Mouse (Mus musculus) limb, embryonic 14.5 days (tissue): ENCODE results near the gene Tpd52l1. TPM values are rescaled to one million over a fixed set of nuclear protein-coding genes. Genes with fewer than 3 reads are reported as not detected.
"Not testable (repeated sequence)": the region's sequence is repeated elsewhere in the genome, so short reads cannot be mapped to it uniquely, and the experiment has no call there.

Experiments used
- ATAC-seq: fragments of 200-750 bp; cut with Nextera tagmentation; 2 replicates; pipeline ENCODE4 v1.8.0; 2017; ENCODE audit warnings: low read depth, moderate number of reproducible peaks, moderate TSS enrichment; ENCODE audit not compliant: low FRiP score
- DNase-seq: peaks from one replicate; pipeline ENCODE4 v3.0.0-alpha.2; 2015; ENCODE audit warnings: low spot score
- H3K27ac ChIP-seq: fragments of 300-500 bp; sonication (generic); replicated peaks from 2 replicates; pipeline ENCODE4 v1.5.1; 2014; ENCODE audit warnings: low read depth, mild to moderate bottlenecking, low read length, moderate library complexity, mixed read lengths
- H3K27me3 ChIP-seq: fragments of 300-500 bp; sonication (generic); 2 replicates; pipeline ENCODE4 v1.6.1; 2014; ENCODE audit warnings: low read length, mixed read lengths; ENCODE audit not compliant: control insufficient read depth, insufficient read depth
- H3K36me3 ChIP-seq: fragments of 300-500 bp; sonication (generic); 2 replicates; pipeline ENCODE4 v1.6.1; 2014; ENCODE audit warnings: mild to moderate bottlenecking, low read length, moderate library complexity, mixed read lengths; ENCODE audit not compliant: control insufficient read depth, insufficient read depth
- H3K4me1 ChIP-seq: fragments of 300-500 bp; sonication (generic); 2 replicates; pipeline ENCODE4 v1.6.1; 2014; ENCODE audit warnings: antibody characterized with exemption, low read length, mixed read lengths; ENCODE audit not compliant: control insufficient read depth, insufficient read depth
- H3K4me2 ChIP-seq: fragments of 300-500 bp; sonication (generic); replicated peaks from 2 replicates; pipeline ENCODE4 v1.6.1; 2014; ENCODE audit warnings: low read depth, mild to moderate bottlenecking, low read length, moderate library complexity; ENCODE audit not compliant: severe bottlenecking
- H3K4me3 ChIP-seq: fragments of 300-500 bp; sonication (generic); replicated peaks from 2 replicates; pipeline ENCODE4 v1.5.1; 2014; ENCODE audit warnings: low read length
- H3K9ac ChIP-seq: fragments of 300-500 bp; sonication (generic); 2 replicates; pipeline ENCODE4 v1.6.1; 2014; ENCODE audit warnings: mild to moderate bottlenecking, low read depth, low read length, moderate library complexity; ENCODE audit not compliant: severe bottlenecking
- H3K9me3 ChIP-seq: fragments of 300-500 bp; sonication (generic); 2 replicates; pipeline ENCODE4 v1.6.1; 2016; ENCODE audit warnings: low read length; ENCODE audit not compliant: control insufficient read depth
- POLR2A ChIP-seq: fragments of 200-500 bp; IDR thresholded peaks from 2 replicates; pipeline ENCODE4 v1.8.0; 2012; ENCODE audit warnings: inconsistent platforms, mild to moderate bottlenecking, moderate library complexity, borderline replicate concordance; ENCODE audit not compliant: insufficient read depth, insufficient read length; ENCODE audit errors: extremely low read depth
- WGBS: fragments of 180-500 bp; shearing (Covaris S2); extraction: QIAGEN DNeasy Blood & Tissue Kit; methylation state at CpG from one replicate; pipeline ENCODE4 v1.1.7; 2014; 5-methylcytosine and 5-hydroxymethylcytosine counted together
- polyA plus RNA-seq, 2 experiments: library from polyadenylated mRNA; depleted of rRNA in 1 of 2; stranded (reverse) in 1 of 2; unstranded in 1 of 2; fragments of >200 nt; fragmentation: Nextera tagmentation in 1 of 2; extraction: Ambion mirVana in 1 of 2; gene quantifications; 2 replicates each; pipeline versions ENCODE4 v1.2.1 to v1.2.3; 2012 to 2014

The Tpd52l1 gene
- polyA plus RNA-seq, 2 experiments, result 31.7 to 47.2 TPM

GRCm38 (mm10) chr10:31436047-31436446 lies 9.7 kb downstream of the Tpd52l1 start:
- DNase-seq (no peak), ATAC-seq (no peak)
- TF ChIP-seq POLR2A, result no peak
- WGBS, result 74% methylated on average over 4 of the region's 4 CpGs
- Histone ChIP-seq H3K9ac (no peak overlapping the region), H3K4me3 (no peak overlapping the region), H3K4me1 (no peaks in the 10 kb centered on the region), H3K36me3 (no peaks in the 10 kb centered on the region), H3K9me3 (no peaks in the 10 kb centered on the region), H3K27ac (no peak overlapping the region), H3K4me2 (no peak overlapping the region), H3K27me3 (no peaks in the 10 kb centered on the region)

GRCm38 (mm10) chr10:31417956-31418355 lies 27.8 kb downstream of the Tpd52l1 start:
- ATAC-seq (no peak), DNase-seq (no peak)
- no peak for TF ChIP-seq POLR2A
- Histone ChIP-seq H3K36me3 (no peaks in the 10 kb centered on the region), H3K4me3 (no peak overlapping the region), H3K9me3 (no peaks in the 10 kb centered on the region), H3K27ac (no peak overlapping the region), H3K4me1 (no peaks in the 10 kb centered on the region), H3K27me3 (no peaks in the 10 kb centered on the region; the same call in 1 of the 2 replicates), H3K4me2 (no peak overlapping the region), H3K9ac (no peak overlapping the region)

- no peak for ATAC-seq
- no peak overlapping the region for H3K4me3 ChIP-seq
- DNase-seq, result no peak
Measured at GRCm38 (mm10) chr10:31392990-31393389, 52.8 kb downstream of the Tpd52l1 start.

DNA sequence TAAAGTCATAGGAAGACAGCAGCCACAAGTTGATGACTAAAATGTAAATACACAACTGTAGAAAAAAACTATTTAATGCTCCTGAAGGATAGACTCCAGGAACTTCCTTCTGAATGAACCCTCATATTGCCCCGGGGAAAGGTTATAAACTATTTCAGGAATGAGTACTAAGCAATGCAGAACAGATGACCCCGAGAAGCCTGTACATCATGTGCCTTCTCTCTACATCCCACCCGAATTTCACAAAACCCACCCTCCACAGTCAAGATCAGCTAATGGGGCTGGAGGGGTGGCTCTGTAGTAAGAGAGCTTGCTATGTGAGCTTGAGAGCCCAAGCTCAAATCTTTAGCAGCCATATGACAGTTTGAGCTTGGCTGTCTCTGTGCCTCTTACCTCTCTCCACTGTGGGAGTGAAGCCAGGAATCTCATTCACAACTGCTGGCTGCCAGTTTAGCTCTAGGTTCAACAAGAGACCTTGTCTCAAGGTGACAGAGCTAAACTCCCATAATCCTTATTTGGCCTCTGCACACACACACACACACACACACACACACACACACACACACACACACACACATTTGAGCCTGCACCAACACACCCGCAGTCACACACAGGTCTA lies 54.9 kb downstream of the Tpd52l1 start:
- 60% methylated on average over 4 of the region's 4 CpGs for WGBS
- Histone ChIP-seq H3K4me2 (no peak overlapping the region), H3K4me1 (no peaks in the 10 kb centered on the region), H3K9ac (no peak overlapping the region), H3K36me3 (no peaks in the 10 kb centered on the region), H3K27me3 (no peaks in the 10 kb centered on the region), H3K9me3 (no peaks in the 10 kb centered on the region), H3K27ac (no peak overlapping the region), H3K4me3 (no peak overlapping the region)
- no peak for TF ChIP-seq POLR2A
- DNase-seq (no peak), ATAC-seq (no peak)

More at GRCm38 (mm10) chr10:31392990-31393389, 52.8 kb downstream of the Tpd52l1 start:
- H3K4me1 ChIP-seq, result no peaks in the 10 kb centered on the region
- no peak overlapping the region for H3K9ac ChIP-seq
- no peaks in the 10 kb centered on the region for H3K27me3 ChIP-seq
- no peak for TF ChIP-seq POLR2A
- WGBS, result 5% methylated on average over 1 of the region's 1 CpGs
- H3K27ac ChIP-seq, result no peak overlapping the region
- no peak overlapping the region for H3K4me2 ChIP-seq
- H3K36me3 ChIP-seq, result no peaks in the 10 kb centered on the region
- no peaks in the 10 kb centered on the region for H3K9me3 ChIP-seq

DNA sequence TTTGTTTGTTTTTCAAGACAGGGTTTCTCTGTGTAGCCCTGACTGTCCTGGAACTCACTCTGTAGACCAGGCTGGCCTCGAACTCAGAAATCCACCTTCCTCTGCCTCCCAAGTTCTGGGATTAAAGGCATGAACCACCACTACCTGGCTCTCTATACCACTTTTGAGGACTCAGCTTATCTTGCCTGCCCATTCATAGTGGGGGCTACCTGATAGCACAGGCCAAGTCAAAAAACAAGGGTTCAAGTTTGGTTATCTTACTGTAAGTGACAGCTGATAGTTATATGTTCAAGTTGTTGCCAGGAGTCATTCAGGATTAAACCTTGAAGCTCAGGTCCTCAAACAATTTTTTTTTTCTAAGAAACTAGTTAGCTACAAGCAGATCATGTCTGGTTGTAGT lies 57.2 kb downstream of the Tpd52l1 start:
- DNase-seq, ATAC-seq, H3K4me3 ChIP-seq, H3K9me3 ChIP-seq, H3K4me1 ChIP-seq, H3K9ac ChIP-seq, H3K36me3 ChIP-seq, H3K4me2 ChIP-seq, H3K27ac ChIP-seq, H3K27me3 ChIP-seq: not testable (repeated sequence)
- WGBS, result 83% methylated on average over 1 of the region's 1 CpGs

- H3K4me2 ChIP-seq, H3K9ac ChIP-seq, ATAC-seq, H3K4me3 ChIP-seq, DNase-seq, H3K9me3 ChIP-seq, H3K4me1 ChIP-seq, H3K27ac ChIP-seq, H3K27me3 ChIP-seq, H3K36me3 ChIP-seq: not testable (repeated sequence)
- 4% methylated on average over 4 of the region's 5 CpGs for WGBS
Measured at GRCm38 (mm10) chr10:31370200-31370599, 75.6 kb downstream of the Tpd52l1 start.
